Mouse (Mus musculus) embryo, embryonic 9.5 days (tissue): ENCODE data around the gene Adig.
A peak's percentile ranks its signal among the peaks of the same experiment; 100 is the strongest.

Experiments
- DNase-seq: peaks from one replicate; pipeline ENCODE4 v3.0.0-alpha.2; 2017; ENCODE audit errors: extremely low spot score

Gene Adig

DNA sequence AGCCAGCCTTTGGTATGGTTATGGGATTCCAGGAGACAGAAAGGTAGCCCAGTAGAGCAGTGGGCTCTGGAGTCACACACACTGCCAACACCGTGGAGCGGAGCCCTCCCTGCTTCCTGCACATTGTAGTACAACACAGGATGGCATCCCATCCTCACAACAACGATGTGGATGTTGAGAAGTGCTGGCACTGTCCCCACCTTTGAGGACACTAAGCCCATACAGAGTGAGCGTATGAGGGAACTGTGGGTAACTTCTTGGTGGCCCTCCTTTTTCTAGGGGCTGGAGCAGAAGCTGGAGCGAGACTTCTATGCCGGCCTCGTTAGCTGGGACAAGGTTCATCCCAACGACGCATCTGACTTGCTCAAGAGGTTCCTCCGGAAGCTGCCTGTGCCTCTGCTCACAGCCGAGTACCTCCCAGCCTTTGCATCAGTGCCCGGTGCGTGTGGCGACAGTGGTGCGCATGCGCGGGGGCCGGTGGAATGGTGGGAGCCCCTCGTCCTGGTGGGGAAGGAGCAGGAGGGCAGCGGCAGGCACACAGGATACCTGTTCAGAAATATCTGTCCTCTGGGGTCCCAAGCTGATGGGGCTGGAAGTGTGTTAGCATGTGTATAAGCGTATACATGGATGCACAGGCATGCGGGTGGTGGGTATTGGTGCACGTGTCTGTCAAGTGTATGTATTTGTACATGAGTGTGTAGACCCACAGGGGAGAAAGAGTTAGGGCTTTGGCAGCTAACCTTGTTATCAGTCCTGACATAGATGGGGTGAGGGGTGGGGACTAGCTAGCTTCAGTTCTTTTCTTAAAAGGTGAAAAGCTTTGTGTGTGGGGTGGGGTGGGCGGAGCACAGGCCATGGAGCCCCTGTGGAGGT, 37.3 kb downstream of the Adig start:
- DNase-seq, result peak; percentile 49

DNA sequence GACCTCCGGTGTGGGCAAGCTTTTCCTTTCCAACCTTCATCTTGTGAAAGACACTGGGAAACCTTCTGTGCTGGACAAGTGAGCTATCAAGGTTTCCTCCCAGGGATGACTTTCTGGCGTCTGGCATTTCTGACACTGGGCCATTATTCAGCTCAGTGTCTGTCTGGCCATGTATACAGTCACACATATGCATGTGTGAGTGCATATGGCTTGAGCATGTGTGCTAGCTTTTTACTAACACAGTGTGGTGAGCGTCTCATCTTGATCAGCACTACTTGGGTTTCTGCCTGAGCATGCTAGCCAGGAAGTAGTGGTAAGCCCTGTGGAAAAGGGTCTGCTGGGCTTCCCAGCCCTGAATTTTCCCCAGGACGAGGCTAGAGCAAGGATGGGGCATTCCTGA, 38.9 kb downstream of the Adig start:
- DNase-seq, result no peak

DNA sequence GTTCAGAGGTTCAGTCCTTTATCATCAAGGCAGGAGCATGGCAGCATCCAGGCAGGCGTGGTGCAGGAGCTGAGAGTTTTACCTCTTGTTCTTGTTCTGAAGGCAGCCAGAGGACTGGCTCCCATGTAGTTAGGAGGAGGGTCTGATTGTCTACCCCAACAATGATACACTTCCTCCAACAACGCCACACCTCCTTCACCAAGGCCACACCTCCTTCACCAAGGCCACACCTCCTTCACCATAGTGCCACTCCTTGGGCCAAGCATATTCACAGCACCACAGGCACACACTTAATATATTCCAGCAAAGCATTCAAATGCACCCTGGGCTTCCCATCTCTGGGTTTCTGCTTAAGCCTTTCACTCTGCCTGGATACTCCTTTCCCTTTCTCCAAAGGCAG, 42.9 kb downstream of the Adig start:
- no peak for DNase-seq

DNA sequence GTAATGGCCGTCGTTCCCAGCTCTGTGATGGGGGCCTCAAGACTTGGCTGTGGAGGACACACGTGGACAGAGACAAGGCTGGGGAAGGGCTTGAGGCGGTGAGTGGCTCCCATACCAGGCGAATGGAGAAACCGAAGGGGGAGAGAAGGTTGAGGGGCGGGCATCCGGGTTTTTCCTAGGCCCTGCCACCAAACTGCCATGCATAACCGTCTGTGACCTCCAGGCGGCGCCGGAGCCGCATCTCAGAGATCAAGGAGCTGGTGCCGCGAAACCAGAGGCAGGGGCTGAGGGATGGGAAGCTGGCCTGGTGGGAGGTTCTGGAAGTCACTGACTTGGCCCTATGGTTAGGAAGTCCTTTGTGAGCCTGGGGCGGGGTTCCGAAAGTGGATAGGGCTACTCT, 44.3 kb downstream of the Adig start:
- DNase-seq, result peak; percentile 87

DNA sequence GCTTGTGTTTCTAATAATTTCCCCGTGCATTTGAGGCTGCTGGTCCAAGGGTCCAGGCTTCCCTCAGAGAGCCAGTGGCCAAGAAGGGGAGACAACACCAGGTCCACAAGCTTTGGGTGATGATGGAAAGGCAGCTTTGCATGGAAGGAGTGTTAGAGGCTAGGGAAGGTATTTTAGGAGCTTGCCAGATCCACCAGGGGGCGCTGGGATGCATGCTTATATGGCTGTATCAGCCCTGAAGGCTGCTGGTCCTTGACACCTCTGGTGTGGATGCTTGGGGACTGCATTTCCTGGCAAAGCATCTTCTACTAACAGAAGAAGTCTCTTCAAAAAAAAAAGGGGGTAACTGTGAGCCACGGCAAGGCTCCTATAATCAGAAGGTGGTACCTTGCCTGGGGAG, 47.7 kb downstream of the Adig start:
- DNase-seq, result peak; percentile 64

DNA sequence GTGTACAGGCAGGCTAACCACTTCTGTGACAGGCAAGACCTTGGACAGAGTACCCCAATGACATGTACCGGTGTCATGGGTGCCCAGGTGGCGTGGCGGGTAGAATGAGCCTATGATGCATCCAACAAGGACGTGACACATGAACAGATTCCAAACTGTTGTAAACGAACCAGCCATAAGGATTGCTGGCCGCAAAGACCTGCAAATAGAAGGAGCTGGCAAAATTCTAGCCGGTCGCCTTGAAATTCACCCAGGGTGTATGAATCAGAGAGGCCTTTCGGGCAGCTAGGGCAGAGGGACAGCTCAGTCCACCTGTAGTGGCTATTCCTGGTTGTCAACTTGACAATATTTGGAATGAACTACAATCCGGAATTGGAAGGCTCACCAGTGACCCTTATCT, 52.0 kb downstream of the Adig start:
- no peak for DNase-seq

DNA sequence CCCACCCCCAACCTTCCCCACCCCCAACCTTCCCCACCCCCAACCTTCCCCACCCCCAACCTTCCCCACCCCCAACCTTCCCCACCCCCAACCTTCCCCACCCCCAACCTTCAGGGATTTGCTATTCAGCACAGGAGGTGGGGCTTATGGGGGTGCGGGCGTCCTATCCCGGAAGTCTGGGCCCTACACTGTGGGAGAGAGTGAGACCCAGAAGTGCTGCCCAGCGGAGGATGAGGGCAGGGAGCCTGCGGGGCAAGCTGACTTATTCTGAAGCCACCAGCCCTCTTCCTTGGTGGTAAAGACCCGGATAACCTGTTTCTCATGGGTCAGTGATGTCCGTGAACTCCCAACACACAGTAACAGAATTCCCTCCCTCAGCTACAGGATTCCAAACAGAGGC, 52.8 kb downstream of the Adig start:
- DNase-seq, result no peak

DNA sequence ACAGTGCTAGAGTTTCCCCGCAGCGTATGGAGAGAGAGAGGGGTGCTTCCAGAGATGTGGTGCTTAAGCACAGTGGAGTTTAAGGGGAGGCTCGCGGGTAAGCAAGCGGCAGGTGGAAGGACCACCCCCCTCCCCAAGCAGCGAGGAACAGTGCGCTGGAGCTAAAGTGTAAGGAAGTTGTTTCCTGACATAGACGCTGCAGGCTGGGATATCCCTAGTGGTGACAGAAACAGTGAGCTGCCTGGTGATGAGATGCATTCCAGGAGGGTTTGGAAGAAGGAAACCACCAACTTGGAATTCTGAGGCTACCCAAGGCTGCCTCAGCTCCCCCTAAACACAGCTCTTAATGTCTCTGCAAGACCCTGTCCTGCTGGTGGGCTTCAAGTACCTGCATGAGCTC, 53.4 kb downstream of the Adig start:
- DNase-seq, result no peak

DNA sequence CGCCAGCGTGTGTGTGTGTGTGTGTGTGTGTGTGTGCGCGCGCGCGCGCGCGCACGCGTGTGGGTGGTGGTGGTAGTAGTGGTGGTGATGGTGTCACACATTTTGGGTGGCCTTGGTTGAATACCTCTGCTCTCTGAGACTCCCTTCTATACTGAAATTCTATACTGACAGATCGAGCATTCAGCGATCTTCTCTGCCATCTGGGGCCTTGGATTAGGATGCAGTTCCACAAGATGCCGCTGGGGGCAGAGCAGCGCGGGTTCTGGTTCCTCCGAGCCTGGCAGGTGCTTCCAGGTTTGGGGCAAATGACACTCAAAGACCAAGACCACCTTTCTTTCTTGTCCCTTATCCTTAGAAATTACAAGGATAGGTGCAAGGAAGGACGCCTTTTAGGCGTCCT, 53.8 kb downstream of the Adig start:
- peak; percentile 75 for DNase-seq

DNA sequence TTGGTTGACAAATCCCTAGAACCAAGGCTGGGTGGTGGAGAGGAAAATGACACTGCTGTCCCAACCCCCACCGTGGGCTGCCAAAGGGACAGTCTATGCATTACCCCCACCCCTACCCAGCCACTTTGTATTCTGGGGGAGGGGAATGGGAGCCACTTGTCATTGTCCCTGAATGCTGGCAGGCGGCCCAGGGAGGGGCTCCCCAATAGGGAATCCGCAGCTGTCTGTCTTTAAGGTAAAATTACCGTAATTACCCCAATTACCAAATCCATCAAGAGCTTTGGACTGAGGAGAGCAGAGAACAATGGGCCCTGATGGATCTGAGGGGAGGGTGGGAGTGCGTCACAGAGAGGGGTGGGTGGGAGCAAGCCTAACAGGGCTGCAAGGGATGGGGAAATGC, 54.3 kb downstream of the Adig start:
- DNase-seq, result no peak
